In the genomic region with DNA sequence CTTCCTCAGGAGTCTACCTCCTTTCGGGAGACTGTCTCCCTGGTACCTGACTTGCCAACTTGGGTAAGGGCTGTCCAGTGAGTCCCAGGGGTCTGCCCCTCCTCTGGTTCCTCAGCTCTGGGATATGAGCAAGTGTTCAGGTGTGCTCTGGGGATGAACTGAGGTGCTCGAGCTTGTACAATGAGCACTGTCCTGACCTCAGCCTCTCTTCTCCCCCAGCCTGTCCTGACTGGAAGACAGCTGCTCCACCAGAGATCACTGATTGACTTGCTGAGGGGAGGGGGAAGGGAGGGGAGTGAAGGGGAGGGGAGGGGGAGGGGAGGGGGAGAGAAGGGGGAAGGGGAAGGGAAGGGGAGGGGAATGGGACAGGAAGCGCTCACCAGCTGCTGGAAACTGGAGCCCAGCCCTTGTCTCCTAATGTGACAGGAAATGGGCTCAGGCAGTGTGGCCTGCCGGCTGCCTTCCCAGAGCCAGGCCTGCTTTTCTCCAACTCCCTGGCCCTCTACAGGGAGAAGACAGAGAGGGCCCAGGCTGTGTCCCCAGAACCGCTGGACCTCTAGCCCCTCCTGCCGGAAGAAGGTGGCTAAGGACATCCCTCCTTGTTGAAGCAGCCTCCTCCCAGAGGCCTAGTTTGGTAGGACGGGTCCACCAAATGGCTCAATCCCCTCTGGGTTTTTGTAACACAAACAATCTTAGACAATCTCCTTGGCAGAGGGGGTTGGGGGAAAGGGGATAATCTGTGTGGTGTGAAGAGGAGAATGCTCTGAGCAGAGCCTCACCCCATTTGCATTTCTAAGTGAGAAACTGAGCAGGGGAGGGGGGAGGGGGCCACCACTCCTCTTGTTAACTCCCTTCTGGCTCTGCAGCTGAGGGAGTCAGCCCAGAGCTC, we compare ENCODE assay signal across 9 mouse cellular contexts.
DNase-seq lines count a peak whose midpoint lies in the region; ATAC-seq lines count a peak whose summit lies in the region.
"Had no signal": no experiment of that assay in that cellular context is flagged by ENCODE, and none has a peak within 500 bp of the region (broad histone marks: within the 10 kb centered on the region; RNA-seq: fewer than 3 reads in every experiment).

No protein-coding gene starts in this region.

- intact Hi-C loops in gastrocnemius, postnatal 14 days (cut with DNase I; ENCODE audit: low total_unique reads) = no loop called here

- H3K9me3 ChIP-seq in hindbrain, embryonic 14.5 days (ENCODE audit: control insufficient read depth, low read length) = no peaks in the 10 kb centered on the region

- peak; percentile 68 for ATAC-seq in hindbrain, embryonic 14.5 days (ENCODE audit: low FRiP score)

- peaks cover 10% of the 10 kb centered on the region for H3K4me1 ChIP-seq in hindbrain, embryonic 14.5 days (replicated peaks; ENCODE audit: control insufficient read depth, insufficient read depth, low read length)

- 21% methylated on average over 7 of the region's 7 CpGs for WGBS in hindbrain, embryonic 14.5 days

- H3K9ac ChIP-seq in hindbrain, embryonic 14.5 days = no peak overlapping the region

- no peaks in the 10 kb centered on the region for H3K36me3 ChIP-seq in hindbrain, embryonic 14.5 days (replicated peaks; ENCODE audit: control insufficient read depth, insufficient read depth)
- H3K36me3 ChIP-seq: G1E had no signal

- H3K27ac ChIP-seq in hindbrain, embryonic 14.5 days = peak overlapping the region; percentile 54

- peak; percentile 21 for DNase-seq in gastrocnemius, postnatal 14 days
- DNase-seq in gastrocnemius, postnatal 4 days (ENCODE audit: low spot score in 2 of 2) = no peak
- peak; percentile 79 for DNase-seq in embryo, embryonic 10.5 days (ENCODE audit: low spot score)
- DNase-seq in hindbrain, embryonic 14.5 days (ENCODE audit: low spot score) = peak; percentile 37
- peak; percentile 7 for DNase-seq in lung, postnatal 25 days (ENCODE audit: low spot score)
- DNase-seq in thymus, postnatal 4 days = no peak
- no peak for DNase-seq in layer of hippocampus, postnatal 14 days (ENCODE audit: low spot score in 2 of 2)
- DNase-seq in adrenal gland, adult 2 months = no peak

- H3K4me2 ChIP-seq in hindbrain, embryonic 14.5 days (replicated peaks) = no peak overlapping the region

- no peak overlapping the region for H3K4me3 ChIP-seq in hindbrain, embryonic 14.5 days (replicated peaks; ENCODE audit: low read length)

- H3K27me3 ChIP-seq in hindbrain, embryonic 14.5 days (ENCODE audit: control insufficient read depth, insufficient read depth, low read length) = no peaks in the 10 kb centered on the region

Comparison
In these comparisons a context has a peak if more than half of its experiments do, and no peak if none do; other contexts are left out.
1. DNase-seq: peak in gastrocnemius, postnatal 14 days (single experiment), embryo, embryonic 10.5 days (single experiment), hindbrain, embryonic 14.5 days (single experiment) and lung, postnatal 25 days (single experiment); none in gastrocnemius, postnatal 4 days (0 of 2), thymus, postnatal 4 days (single experiment), layer of hippocampus, postnatal 14 days (0 of 2) and adrenal gland, adult 2 months (single experiment).